Mouse (Mus musculus): Measurements from ENCODE around the gene Epdr1. TPM values are rescaled to one million over a fixed set of nuclear protein-coding genes. Genes with fewer than 3 reads are reported as not detected.

Gene Epdr1
- polyA plus RNA-seq, 1 experiment from 2014 or later: 21.2 TPM

DNA sequence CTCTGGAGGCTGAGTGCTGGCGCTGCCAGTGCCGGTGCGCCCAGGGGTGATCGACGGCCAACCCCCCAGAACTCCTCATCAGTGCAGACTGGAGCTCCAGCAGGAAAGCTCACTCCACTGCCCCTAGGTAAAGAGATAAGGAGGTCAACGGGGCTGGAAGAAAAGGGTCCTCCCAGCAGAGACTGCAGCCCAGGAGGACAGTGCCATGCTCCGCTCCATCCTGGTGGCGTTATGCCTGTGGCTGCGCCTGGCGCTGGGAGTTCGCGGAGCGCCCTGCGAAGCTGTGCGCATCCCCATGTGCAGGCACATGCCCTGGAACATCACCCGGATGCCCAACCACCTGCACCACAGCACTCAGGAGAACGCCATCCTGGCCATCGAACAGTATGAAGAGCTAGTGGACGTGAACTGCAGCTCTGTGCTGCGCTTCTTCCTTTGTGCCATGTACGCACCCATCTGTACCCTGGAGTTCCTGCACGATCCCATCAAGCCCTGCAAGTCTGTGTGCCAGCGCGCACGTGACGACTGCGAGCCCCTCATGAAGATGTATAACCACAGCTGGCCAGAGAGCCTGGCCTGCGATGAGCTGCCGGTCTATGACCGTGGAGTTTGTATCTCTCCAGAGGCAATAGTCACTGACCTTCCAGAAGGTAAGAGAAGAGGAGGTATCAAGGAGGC, 3.6 kb upstream of the Epdr1 start:
- H3K4me1 ChIP-seq: peaks cover 15% of the 10 kb centered on the region; the same call in 1 of the 2 replicates
- H3K27ac ChIP-seq: no peak overlapping the region
- peak overlapping the region; percentile 47 for H3K9ac ChIP-seq
- H3K9me3 ChIP-seq: no peaks in the 10 kb centered on the region
- WGBS: 18% methylated on average over 30 of the region's 30 CpGs
- ATAC-seq (replicated peaks): peak; percentile 48
- peak overlapping the region; percentile 72 for H3K4me2 ChIP-seq
- 0 out of 2 replicates have a peak, but pooled peaks cover 3% of the 10 kb centered on the region for H3K27me3 ChIP-seq (replicated peaks)
- H3K36me3 ChIP-seq (replicated peaks): no peaks in the 10 kb centered on the region
- peak overlapping the region; percentile 48 for H3K4me3 ChIP-seq

DNA sequence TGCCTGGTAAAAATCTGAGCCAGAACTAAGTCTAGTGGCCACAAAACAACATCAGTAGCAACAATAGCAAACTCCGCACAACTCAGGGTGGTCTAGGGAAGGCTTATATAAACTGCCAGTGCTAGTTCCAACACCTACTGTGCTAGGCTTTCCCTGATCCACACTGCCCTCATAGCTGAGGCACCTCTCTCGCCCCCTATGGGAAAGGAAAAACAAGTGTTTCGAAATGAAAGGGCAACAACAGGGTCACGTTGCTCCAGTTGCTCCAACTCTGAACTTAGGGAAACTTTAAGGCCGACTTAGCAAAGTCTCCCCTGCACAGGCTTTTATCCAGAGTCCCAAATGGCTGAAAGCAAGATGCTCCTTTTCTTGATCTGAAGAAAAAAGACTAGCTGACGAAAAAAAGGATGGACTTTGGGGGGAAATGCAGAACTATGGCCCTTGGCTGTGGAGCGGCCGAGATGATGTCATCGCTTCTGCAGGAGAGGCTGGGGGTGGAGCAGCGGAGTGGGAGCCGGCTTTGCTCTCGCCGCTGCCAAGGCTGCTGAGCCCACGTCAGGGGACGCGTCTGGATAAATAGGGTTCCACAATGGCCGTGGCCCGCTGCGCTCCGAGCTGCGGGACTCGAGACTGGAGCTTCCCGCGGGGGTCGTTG, 3.0 kb upstream of the Epdr1 start, which contains the start of gene Sfrp4:
Gene Sfrp4 (plus strand): TSS at position 532 of the 655 bp plus-strand sequence.
- Histone ChIP-seq H3K4me2 (peak within 1 kb of the TSS; percentile 72), H3K27ac (no peak within 1 kb of the TSS), H3K27me3 (replicated peaks) (0 out of 2 replicates have a peak, but pooled peaks cover 3% of the 10 kb centered on the region), H3K9me3 (no peaks in the 10 kb centered on the region), H3K4me3 (peak within 1 kb of the TSS; percentile 48), H3K9ac (peak within 1 kb of the TSS; percentile 47), H3K4me1 (peaks cover 20% of the 10 kb centered on the region; the same call in 1 of the 2 replicates), H3K36me3 (replicated peaks) (no peaks in the 10 kb centered on the region)
- 2% methylated on average over 25 of the region's 25 CpGs for WGBS
- ATAC-seq (replicated peaks): peak; percentile 68

- 3% methylated on average over 5 of the region's 5 CpGs for WGBS
- H3K27me3 ChIP-seq (replicated peaks): no peaks in the 10 kb centered on the region
- peak overlapping the region; percentile 87 for H3K4me2 ChIP-seq
- peak overlapping the region; percentile 81 for H3K9ac ChIP-seq
- H3K4me1 ChIP-seq: peaks cover 20% of the 10 kb centered on the region; the same call in 1 of the 2 replicates
- no peaks in the 10 kb centered on the region for H3K36me3 ChIP-seq (replicated peaks)
- peak overlapping the region; percentile 85 for H3K27ac ChIP-seq
- no peaks in the 10 kb centered on the region for H3K9me3 ChIP-seq
- peak; percentile 61 for ATAC-seq (replicated peaks)
- H3K4me3 ChIP-seq: peak overlapping the region; percentile 86
These were observed 899 bp downstream of the Epdr1 start for GRCm38 (mm10) chr13:19618841-19619215.

DNA sequence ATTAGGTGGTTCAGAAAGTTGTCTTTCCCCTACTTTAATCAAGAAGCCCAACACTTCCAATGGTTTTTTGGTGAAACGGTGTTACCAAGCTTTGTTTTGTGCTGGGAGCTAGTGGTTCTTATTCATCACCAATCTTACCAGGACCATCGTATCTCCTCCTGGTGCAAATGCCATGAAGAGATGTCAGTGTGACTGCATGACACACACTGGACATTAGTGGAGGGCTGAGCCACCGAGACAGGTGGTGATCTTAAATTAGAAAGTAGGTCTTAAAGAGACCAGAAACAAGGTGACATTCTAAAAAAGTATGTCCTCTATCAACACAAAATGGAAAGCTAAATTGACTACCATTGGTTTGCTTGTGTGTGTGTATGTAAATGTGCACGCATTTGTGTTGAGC, 1.6 kb downstream of the Epdr1 start:
- peak overlapping the region; percentile 86; the same call in 1 of the 2 replicates for H3K4me3 ChIP-seq

GRCm38 (mm10) chr13:19614311-19614710, 5.4 kb downstream of the Epdr1 start:
- Histone ChIP-seq H3K27me3 (replicated peaks) (no peaks in the 10 kb centered on the region), H3K9me3 (no peaks in the 10 kb centered on the region), H3K4me2 (no peak overlapping the region), H3K4me1 (peaks cover 18% of the 10 kb centered on the region), H3K36me3 (replicated peaks) (no peaks in the 10 kb centered on the region), H3K4me3 (no peak overlapping the region), H3K9ac (no peak overlapping the region), H3K27ac (no peak overlapping the region)
- 95% methylated on average over 1 of the region's 1 CpGs for WGBS
- ATAC-seq (replicated peaks): no peak

More for the DNA sequence above, 1.6 kb downstream of the Epdr1 start:
- 94% methylated on average over 4 of the region's 4 CpGs for whole genome bisulfite sequencing
- no peaks in the 10 kb centered on the region for H3K9me3 ChIP-seq
- no peak overlapping the region for H3K9ac ChIP-seq
- ATAC-seq (replicated peaks): no peak
- no peaks in the 10 kb centered on the region for H3K36me3 ChIP-seq (replicated peaks)
- H3K4me1 ChIP-seq: peaks cover 13% of the 10 kb centered on the region; the same call in 1 of the 2 replicates
- H3K27ac ChIP-seq: no peak overlapping the region
- no peaks in the 10 kb centered on the region for H3K27me3 ChIP-seq (replicated peaks)
- H3K4me2 ChIP-seq: peak overlapping the region; percentile 87

- H3K9me3 ChIP-seq: no peaks in the 10 kb centered on the region
- ATAC-seq (replicated peaks): no peak
- H3K36me3 ChIP-seq (replicated peaks): no peaks in the 10 kb centered on the region
- H3K27me3 ChIP-seq (replicated peaks): no peaks in the 10 kb centered on the region
- peaks cover 14% of the 10 kb centered on the region for H3K4me1 ChIP-seq
- no peak overlapping the region for H3K9ac ChIP-seq
- no peak overlapping the region for H3K27ac ChIP-seq
- H3K4me3 ChIP-seq: no peak overlapping the region
- no peak overlapping the region for H3K4me2 ChIP-seq
- 62% methylated on average over 1 of the region's 1 CpGs for WGBS
These were observed 6.3 kb downstream of the Epdr1 start for GRCm38 (mm10) chr13:19613426-19613825.

- H3K36me3 ChIP-seq (replicated peaks): no peaks in the 10 kb centered on the region
- no peak overlapping the region for H3K9ac ChIP-seq
- H3K4me1 ChIP-seq: peaks cover 10% of the 10 kb centered on the region
- H3K9me3 ChIP-seq: no peaks in the 10 kb centered on the region
- H3K27ac ChIP-seq: peak overlapping the region; percentile 20; the same call in 1 of the 2 replicates
- H3K27me3 ChIP-seq (replicated peaks): no peaks in the 10 kb centered on the region
- H3K4me3 ChIP-seq: no peak overlapping the region
- 40% methylated on average over 3 of the region's 3 CpGs for WGBS
- no peak for ATAC-seq (replicated peaks)
- H3K4me2 ChIP-seq: no peak overlapping the region
These were observed 6.8 kb downstream of the Epdr1 start for GRCm38 (mm10) chr13:19612963-19613362.

GRCm38 (mm10) chr13:19612348-19612747, 7.4 kb downstream of the Epdr1 start:
- ATAC-seq (replicated peaks): peak; percentile 64; the same call in 1 of the 2 replicates
- H3K4me1 ChIP-seq: peaks cover 9% of the 10 kb centered on the region; the same call in 1 of the 2 replicates
- no peak overlapping the region for H3K4me3 ChIP-seq
- no peaks in the 10 kb centered on the region for H3K9me3 ChIP-seq
- H3K9ac ChIP-seq: no peak overlapping the region
- H3K4me2 ChIP-seq: no peak overlapping the region
- H3K27ac ChIP-seq: 0 out of 2 replicates have a peak overlapping the region, but pooled peaks have one; percentile 20
- WGBS: 20% methylated on average over 1 of the region's 1 CpGs
- H3K36me3 ChIP-seq (replicated peaks): no peaks in the 10 kb centered on the region
- no peaks in the 10 kb centered on the region for H3K27me3 ChIP-seq (replicated peaks)

GRCm38 (mm10) chr13:19608120-19608519, 11.6 kb downstream of the Epdr1 start:
- H3K9me3 ChIP-seq: no peaks in the 10 kb centered on the region
- ATAC-seq (replicated peaks): no peak
- no peak overlapping the region for H3K27ac ChIP-seq
- H3K4me2 ChIP-seq: no peak overlapping the region
- H3K27me3 ChIP-seq (replicated peaks): no peaks in the 10 kb centered on the region
- H3K9ac ChIP-seq: no peak overlapping the region
- no peak overlapping the region for H3K4me3 ChIP-seq
- H3K4me1 ChIP-seq: peaks cover 9% of the 10 kb centered on the region; the same call in 1 of the 2 replicates
- H3K36me3 ChIP-seq (replicated peaks): no peaks in the 10 kb centered on the region

DNA sequence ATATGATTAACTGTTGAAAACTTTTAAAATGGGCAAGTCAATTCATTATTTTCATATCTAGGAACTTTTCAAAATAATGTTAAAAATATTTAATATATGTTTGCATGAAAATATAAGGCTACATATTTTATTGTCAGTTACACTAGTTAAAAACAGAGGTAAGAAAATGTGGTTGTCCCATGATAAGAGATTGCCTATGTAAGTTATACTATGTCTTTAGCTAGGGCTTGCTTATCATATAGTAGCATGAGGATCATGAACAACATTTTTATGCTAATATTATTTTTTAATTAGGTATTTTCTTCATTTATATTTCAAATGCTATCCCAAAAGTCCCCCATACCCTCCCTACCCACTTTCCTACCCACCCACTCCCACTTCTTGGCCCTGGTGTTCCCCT, 14.8 kb downstream of the Epdr1 start:
- Histone ChIP-seq H3K9ac (no peak overlapping the region), H3K36me3 (replicated peaks) (no peaks in the 10 kb centered on the region), H3K4me1 (no peaks in the 10 kb centered on the region), H3K4me3 (no peak overlapping the region), H3K4me2 (no peak overlapping the region), H3K27me3 (replicated peaks) (no peaks in the 10 kb centered on the region), H3K27ac (no peak overlapping the region), H3K9me3 (no peaks in the 10 kb centered on the region)
- no peak for ATAC-seq (replicated peaks)

DNA sequence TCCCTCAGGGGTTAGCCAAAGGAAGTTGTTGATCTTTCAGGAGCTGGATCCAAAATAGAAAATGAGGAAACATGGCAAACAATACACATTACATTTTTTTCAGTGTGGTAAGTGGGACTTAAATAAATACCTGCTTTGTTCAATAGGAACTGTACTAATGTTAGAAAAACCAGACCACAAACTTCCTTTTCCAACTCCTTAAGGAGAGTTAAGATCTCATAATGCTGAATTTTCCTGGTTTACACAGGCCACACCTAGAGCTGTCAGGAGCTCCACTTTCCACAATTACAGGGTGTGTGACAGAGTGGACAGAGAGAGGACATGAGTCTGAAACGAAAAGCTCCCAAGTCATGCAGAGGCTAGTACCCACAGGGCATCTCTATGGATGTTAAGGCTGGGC, 16.0 kb downstream of the Epdr1 start:
- WGBS: 84% methylated on average over 1 of the region's 1 CpGs
- no peak overlapping the region for H3K4me3 ChIP-seq
- H3K4me1 ChIP-seq: no peaks in the 10 kb centered on the region
- no peaks in the 10 kb centered on the region for H3K36me3 ChIP-seq (replicated peaks)
- H3K27me3 ChIP-seq (replicated peaks): no peaks in the 10 kb centered on the region
- no peak overlapping the region for H3K4me2 ChIP-seq
- ATAC-seq (replicated peaks): no peak
- H3K9me3 ChIP-seq: no peaks in the 10 kb centered on the region
- H3K9ac ChIP-seq: no peak overlapping the region
- H3K27ac ChIP-seq: no peak overlapping the region

GRCm38 (mm10) chr13:19602531-19602930, 17.2 kb downstream of the Epdr1 start:
- no peak overlapping the region for H3K4me2 ChIP-seq
- no peak overlapping the region for H3K9ac ChIP-seq
- H3K4me1 ChIP-seq: no peaks in the 10 kb centered on the region

More at GRCm38 (mm10) chr13:19602531-19602930, 17.2 kb downstream of the Epdr1 start:
- Histone ChIP-seq H3K27ac (no peak overlapping the region), H3K4me3 (no peak overlapping the region), H3K27me3 (replicated peaks) (no peaks in the 10 kb centered on the region), H3K9me3 (no peaks in the 10 kb centered on the region), H3K36me3 (replicated peaks) (no peaks in the 10 kb centered on the region)
- 77% methylated on average over 1 of the region's 1 CpGs for WGBS
- ATAC-seq (replicated peaks): no peak

Data from midbrain, embryonic 15.5 days (tissue).